Mouse (Mus musculus): Measurements from ENCODE around the gene Atp6v0a1. TPM values are rescaled to one million over a fixed set of nuclear protein-coding genes. Genes with fewer than 3 reads are reported as not detected.

Atp6v0a1 gene
- polyA plus RNA-seq, 1 experiment from 2014 or later, result 47.8 TPM

DNA sequence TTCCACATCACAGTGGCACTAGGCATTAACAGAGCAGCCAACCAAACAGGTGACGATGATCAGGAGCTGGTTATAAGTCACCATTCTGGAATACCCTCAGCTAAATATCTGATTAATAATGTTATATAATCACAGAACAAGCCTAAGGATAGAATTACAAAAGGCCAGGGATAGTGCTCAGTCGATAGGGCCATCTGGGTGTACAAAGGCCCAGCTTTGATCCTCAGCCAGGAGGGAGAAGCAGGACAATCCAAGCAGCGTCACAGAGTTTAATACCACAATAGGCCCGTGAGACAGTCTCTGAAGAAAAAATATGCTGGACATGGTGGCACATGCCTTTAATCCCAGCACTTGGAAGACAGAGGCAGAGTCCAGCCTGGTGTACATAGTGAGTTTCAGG, 100.1 kb downstream of the Atp6v0a1 start:
- Histone ChIP-seq H3K27ac (ENCODE audit: low read length) (no peak overlapping the region), H3K27me3 (ENCODE audit: control insufficient read depth, insufficient read depth, low read length) (no peaks in the 10 kb centered on the region), H3K36me3 (ENCODE audit: control insufficient read depth, insufficient read depth, low read length) (no peaks in the 10 kb centered on the region), H3K9ac (ENCODE audit: low read length) (no peak overlapping the region), H3K4me1 (ENCODE audit: control insufficient read depth, insufficient read depth, low read length) (no peaks in the 10 kb centered on the region), H3K4me3 (replicated peaks; ENCODE audit: low read length) (no peak overlapping the region), H3K4me2 (ENCODE audit: low read depth, low read length) (no peak overlapping the region), H3K9me3 (replicated peaks; ENCODE audit: control insufficient read depth, low read length) (no peaks in the 10 kb centered on the region)
- 75% methylated on average over 4 of the region's 4 CpGs for WGBS
- ATAC-seq (ENCODE audit: insufficient read depth, low FRiP score), result no peak

DNA sequence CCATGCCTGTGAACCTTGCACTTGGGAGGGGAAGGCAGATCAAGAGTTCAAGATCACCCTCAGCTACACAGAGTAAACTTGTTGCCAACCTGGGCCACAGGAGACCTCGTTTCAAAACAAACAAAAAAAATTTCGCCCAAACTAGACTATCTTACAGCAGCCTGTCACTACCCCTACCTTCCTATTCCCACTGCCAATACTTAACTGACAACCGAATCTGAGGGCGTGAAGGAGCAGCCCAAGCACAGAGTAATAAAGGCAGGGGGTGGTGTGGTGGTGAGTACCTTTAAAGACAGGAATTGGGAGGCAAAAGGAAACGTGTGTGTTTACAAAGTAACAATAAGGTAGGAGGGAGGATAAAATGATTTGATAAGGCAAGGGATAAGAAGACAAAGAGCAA, 101.5 kb downstream of the Atp6v0a1 start:
- Histone ChIP-seq H3K27ac (ENCODE audit: low read length) (peak overlapping the region; percentile 35; the same call in 1 of the 2 replicates), H3K4me1 (ENCODE audit: control insufficient read depth, insufficient read depth, low read length) (no peaks in the 10 kb centered on the region), H3K4me2 (ENCODE audit: low read depth, low read length) (no peak overlapping the region), H3K9ac (ENCODE audit: low read length) (no peak overlapping the region; the same call in 1 of the 2 replicates), H3K4me3 (replicated peaks; ENCODE audit: low read length) (no peak overlapping the region), H3K36me3 (ENCODE audit: control insufficient read depth, insufficient read depth, low read length) (no peaks in the 10 kb centered on the region), H3K27me3 (ENCODE audit: control insufficient read depth, insufficient read depth, low read length) (no peaks in the 10 kb centered on the region), H3K9me3 (replicated peaks; ENCODE audit: control insufficient read depth, low read length) (no peaks in the 10 kb centered on the region)
- no peak for ATAC-seq (ENCODE audit: insufficient read depth, low FRiP score)
- 45% methylated on average over 5 of the region's 5 CpGs for WGBS

DNA sequence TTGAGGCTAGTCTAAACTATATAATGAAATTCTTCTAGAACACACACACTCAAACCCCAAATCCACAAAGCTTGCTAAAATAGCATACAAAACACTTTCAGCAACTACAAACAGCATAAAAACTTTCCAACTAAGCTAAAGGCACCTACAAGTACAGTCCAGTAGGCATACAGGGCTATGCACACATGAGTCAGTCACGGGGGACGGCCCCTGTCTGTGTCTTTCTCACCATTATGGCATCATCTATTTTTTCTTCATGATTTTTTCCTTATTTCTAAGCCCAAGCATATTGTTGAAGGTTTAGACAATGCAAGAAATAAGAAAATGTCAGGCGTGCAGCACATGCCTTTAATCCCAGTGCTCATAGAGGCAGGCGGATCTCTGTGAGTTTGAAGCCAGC, 101.9 kb downstream of the Atp6v0a1 start:
- WGBS, result 79% methylated on average over 4 of the region's 4 CpGs
- H3K36me3 ChIP-seq (ENCODE audit: control insufficient read depth, insufficient read depth, low read length), result no peaks in the 10 kb centered on the region
- no peak overlapping the region for H3K9ac ChIP-seq (ENCODE audit: low read length)
- H3K4me3 ChIP-seq (replicated peaks; ENCODE audit: low read length), result no peak overlapping the region
- no peaks in the 10 kb centered on the region for H3K9me3 ChIP-seq (replicated peaks; ENCODE audit: control insufficient read depth, low read length)
- no peaks in the 10 kb centered on the region for H3K27me3 ChIP-seq (ENCODE audit: control insufficient read depth, insufficient read depth, low read length)
- ATAC-seq (ENCODE audit: insufficient read depth, low FRiP score), result no peak
- H3K4me2 ChIP-seq (ENCODE audit: low read depth, low read length), result no peak overlapping the region
- H3K4me1 ChIP-seq (ENCODE audit: control insufficient read depth, insufficient read depth, low read length), result 0 out of 2 replicates have a peak, but pooled peaks cover 3% of the 10 kb centered on the region
- peak overlapping the region; percentile 35; the same call in 1 of the 2 replicates for H3K27ac ChIP-seq (ENCODE audit: low read length)

DNA sequence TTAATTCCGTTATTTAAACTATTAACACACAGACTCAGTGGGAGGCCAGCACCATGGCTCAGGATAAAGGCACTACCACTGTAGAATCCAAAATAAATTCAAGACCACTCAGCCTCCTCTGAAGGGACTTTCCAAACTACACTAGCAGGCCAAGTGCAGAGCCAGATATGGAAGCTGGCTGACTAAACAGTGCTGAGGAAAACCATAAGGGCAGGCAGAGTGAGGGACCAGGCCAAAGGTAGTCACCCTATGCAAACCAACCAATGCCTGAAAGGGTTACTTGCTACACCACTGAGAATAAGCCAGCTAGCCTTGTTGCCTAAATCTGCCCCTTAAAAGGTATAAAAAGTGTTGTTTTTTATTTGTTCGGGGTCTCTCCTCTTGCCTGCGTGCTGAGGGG, 102.9 kb downstream of the Atp6v0a1 start:
- H3K4me2 ChIP-seq (ENCODE audit: low read depth, low read length), result no peak overlapping the region
- WGBS, result 84% methylated on average over 3 of the region's 3 CpGs
- no peak overlapping the region for H3K4me3 ChIP-seq (replicated peaks; ENCODE audit: low read length)
- H3K36me3 ChIP-seq (ENCODE audit: control insufficient read depth, insufficient read depth, low read length), result no peaks in the 10 kb centered on the region
- no peak overlapping the region for H3K9ac ChIP-seq (ENCODE audit: low read length)
- no peak for ATAC-seq (ENCODE audit: insufficient read depth, low FRiP score)
- H3K4me1 ChIP-seq (ENCODE audit: control insufficient read depth, insufficient read depth, low read length), result peaks cover 3% of the 10 kb centered on the region; the same call in 1 of the 2 replicates
- no peaks in the 10 kb centered on the region for H3K9me3 ChIP-seq (replicated peaks; ENCODE audit: control insufficient read depth, low read length)
- no peaks in the 10 kb centered on the region for H3K27me3 ChIP-seq (ENCODE audit: control insufficient read depth, insufficient read depth, low read length)
- H3K27ac ChIP-seq (ENCODE audit: low read length), result no peak overlapping the region

Small RNA genes within 50 kb of the gene (microRNA-seq; reads per million reads assigned to microRNA genes)
- 1.2 reads per million for gene Mir6928

Other genes with a start within 250 kb of the Atp6v0a1 start
- gene Kcnh4, start 249.5 kb upstream of the Atp6v0a1 start, polyA plus RNA-seq (2015; fragmentation: Nextera tagmentation; extraction: Ambion mirVana), result 0.14 and 0.22 TPM in 2 replicates
- gene Hcrt, start 246.5 kb upstream of the Atp6v0a1 start, polyA plus RNA-seq (2015; fragmentation: Nextera tagmentation; extraction: Ambion mirVana), result not detected in 2 replicates
- 6.5 and 7.2 TPM in 2 replicates for gene Ghdc, start 238.5 kb upstream of the Atp6v0a1 start, polyA plus RNA-seq (2015; fragmentation: Nextera tagmentation; extraction: Ambion mirVana)
- gene Stat5b, start 158.7 kb upstream of the Atp6v0a1 start, polyA plus RNA-seq (2015; fragmentation: Nextera tagmentation; extraction: Ambion mirVana), result 26.2 and 27.4 TPM in 2 replicates
- 12.0 and 14.0 TPM in 2 replicates for gene Stat5a, start 150.1 kb upstream of the Atp6v0a1 start, polyA plus RNA-seq (2015; fragmentation: Nextera tagmentation; extraction: Ambion mirVana)
- gene Stat3, start 69.9 kb upstream of the Atp6v0a1 start, polyA plus RNA-seq (2015; fragmentation: Nextera tagmentation; extraction: Ambion mirVana), result 47.2 and 56.1 TPM in 2 replicates
- 381 and 403 TPM in 2 replicates for gene Cavin1, start 38.6 kb upstream of the Atp6v0a1 start, polyA plus RNA-seq (2015; fragmentation: Nextera tagmentation; extraction: Ambion mirVana)
- gene Naglu, start 60.6 kb downstream of the Atp6v0a1 start, polyA plus RNA-seq (2015; fragmentation: Nextera tagmentation; extraction: Ambion mirVana), result 17.0 and 17.2 TPM in 2 replicates
- gene Hsd17b1, start 69.0 kb downstream of the Atp6v0a1 start, polyA plus RNA-seq (2015; fragmentation: Nextera tagmentation; extraction: Ambion mirVana), result 0.30 TPM in 1 of 2 replicates, not detected in the other
- gene Coasy, start 73.1 kb downstream of the Atp6v0a1 start, polyA plus RNA-seq (2015; fragmentation: Nextera tagmentation; extraction: Ambion mirVana), result 38.9 and 41.8 TPM in 2 replicates
- 57.4 and 60.5 TPM in 2 replicates for gene Mlx, start 77.8 kb downstream of the Atp6v0a1 start, polyA plus RNA-seq (2015; fragmentation: Nextera tagmentation; extraction: Ambion mirVana)
- 21.4 and 23.4 TPM in 2 replicates for gene Psmc3ip, start 86.0 kb downstream of the Atp6v0a1 start, polyA plus RNA-seq (2015; fragmentation: Nextera tagmentation; extraction: Ambion mirVana)
- gene Retreg3, start 110.4 kb downstream of the Atp6v0a1 start, polyA plus RNA-seq (2015; fragmentation: Nextera tagmentation; extraction: Ambion mirVana), result 18.7 and 20.1 TPM in 2 replicates
- 63.0 and 63.5 TPM in 2 replicates for gene Tubg1, start 110.5 kb downstream of the Atp6v0a1 start, polyA plus RNA-seq (2015; fragmentation: Nextera tagmentation; extraction: Ambion mirVana)
- 3.9 and 4.6 TPM in 2 replicates for gene Tubg2, start 146.5 kb downstream of the Atp6v0a1 start, polyA plus RNA-seq (2015; fragmentation: Nextera tagmentation; extraction: Ambion mirVana)
- gene Cntnap1, start 161.1 kb downstream of the Atp6v0a1 start, polyA plus RNA-seq (2015; fragmentation: Nextera tagmentation; extraction: Ambion mirVana), result 2.3 and 2.6 TPM in 2 replicates
- 17.6 and 18.7 TPM in 2 replicates for gene Plekhh3, start 161.9 kb downstream of the Atp6v0a1 start, polyA plus RNA-seq (2015; fragmentation: Nextera tagmentation; extraction: Ambion mirVana)
- 0.26 and 0.43 TPM in 2 replicates for gene Ccr10, start 166.0 kb downstream of the Atp6v0a1 start, polyA plus RNA-seq (2015; fragmentation: Nextera tagmentation; extraction: Ambion mirVana)
- 18.5 and 21.8 TPM in 2 replicates for gene Ezh1, start 217.0 kb downstream of the Atp6v0a1 start, polyA plus RNA-seq (2015; fragmentation: Nextera tagmentation; extraction: Ambion mirVana)
- 95.8 and 106 TPM in 2 replicates for gene Ramp2, start 236.6 kb downstream of the Atp6v0a1 start, polyA plus RNA-seq (2015; fragmentation: Nextera tagmentation; extraction: Ambion mirVana)
- 133 and 141 TPM in 2 replicates for gene Vps25, start 244.3 kb downstream of the Atp6v0a1 start, polyA plus RNA-seq (2015; fragmentation: Nextera tagmentation; extraction: Ambion mirVana)